Mouse (Mus musculus) CH12.LX (cell line): ENCODE measurements around the gene Asap3.

Source experiments
- CHD2 ChIP-seq: IDR thresholded peaks from 2 replicates; pipeline ENCODE4 v1.6.1; 2011; ENCODE audit warnings: low read length, improper control_type of control experiment
- CTCF ChIP-seq, 2 experiments: IDR thresholded peaks in 1 of 2; conservative IDR thresholded peaks in 1 of 2; 2 replicates each; pipeline ENCODE4 v1.5.1; 2011 to 2012; ENCODE audit warnings: low read depth in 2 of 2, low read length in 2 of 2, improper control_type of control experiment in 1 of 2, inconsistent platforms in 1 of 2, mild to moderate bottlenecking in 1 of 2, moderate library complexity in 1 of 2
- MEF2A ChIP-seq: IDR thresholded peaks from 2 replicates; pipeline ENCODE4 v1.6.1; 2014; ENCODE audit warnings: low read depth, mild to moderate bottlenecking, inconsistent platforms, low read length, improper control_type of control experiment, borderline replicate concordance
- POLR2A ChIP-seq: IDR thresholded peaks from 2 replicates; pipeline ENCODE4 v1.6.1; 2011; ENCODE audit warnings: low read depth, mild to moderate bottlenecking, improper control_type of control experiment, low read length
- RCOR1 ChIP-seq: conservative IDR thresholded peaks from 2 replicates; pipeline ENCODE4 v1.6.1; 2012; ENCODE audit warnings: low read depth, mild to moderate bottlenecking, inconsistent platforms, low read length, improper control_type of control experiment
- USF1 ChIP-seq: IDR thresholded peaks from 2 replicates; pipeline ENCODE4 v1.6.1; 2014; ENCODE audit warnings: low read depth, mild to moderate bottlenecking, inconsistent platforms, low read length, improper control_type of control experiment

DNA sequence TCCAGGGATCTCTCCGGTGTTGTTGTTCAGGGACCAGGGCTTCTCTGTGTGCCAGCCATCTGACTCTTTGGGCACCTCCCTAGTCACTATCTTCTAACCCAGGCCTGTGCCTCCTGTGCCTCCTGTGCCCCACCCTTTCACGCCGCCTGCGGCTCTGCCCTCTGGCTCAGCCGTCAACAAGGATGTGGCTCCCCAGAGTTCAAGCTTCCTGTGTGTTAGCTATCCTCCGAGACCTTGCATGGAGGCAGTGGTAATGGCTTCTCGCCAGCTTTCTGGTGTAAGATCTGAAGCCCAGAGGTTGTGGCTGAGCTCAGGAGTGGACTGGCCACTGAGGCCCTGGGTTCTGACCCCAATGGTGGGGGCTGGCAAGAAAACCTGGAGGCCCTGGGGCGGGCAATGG, 16.3 kb upstream of the Asap3 start:
- TF ChIP-seq POLR2A (no peak), MEF2A (no peak), CHD2 (no peak), USF1 (no peak), RCOR1 (no peak), CTCF (conservative IDR thresholded peaks at IDR 0.05 in 1 of 2, IDR thresholded peaks at IDR 0.05 in 1 of 2; ENCODE audit: low read depth in 2 of 2, low read length in 2 of 2) (no peak)
